Mouse (Mus musculus): ENCODE measurements around the gene Krt28.

Gene Krt28

GRCm38 (mm10) chr11:99374803-99375202, at the start of gene Krt28:
TSS of gene Krt28 (minus strand) at chr11:99374903.
- no peak for DNase-seq (ENCODE audit: low read depth, low spot score)

GRCm38 (mm10) chr11:99422159-99422558, 47.5 kb upstream of the Krt28 start, which contains the start of gene Krt12:
TSS of gene Krt12 (minus strand) at chr11:99422259.
- no peak for DNase-seq (ENCODE audit: low read depth, low spot score)

- DNase-seq (ENCODE audit: low read depth, low spot score): no peak
Observed at GRCm38 (mm10) chr11:99420586-99420985, 45.9 kb upstream of the Krt28 start.

GRCm38 (mm10) chr11:99417819-99418218, 43.1 kb upstream of the Krt28 start:
- DNase-seq (ENCODE audit: low read depth, low spot score): no peak

DNA sequence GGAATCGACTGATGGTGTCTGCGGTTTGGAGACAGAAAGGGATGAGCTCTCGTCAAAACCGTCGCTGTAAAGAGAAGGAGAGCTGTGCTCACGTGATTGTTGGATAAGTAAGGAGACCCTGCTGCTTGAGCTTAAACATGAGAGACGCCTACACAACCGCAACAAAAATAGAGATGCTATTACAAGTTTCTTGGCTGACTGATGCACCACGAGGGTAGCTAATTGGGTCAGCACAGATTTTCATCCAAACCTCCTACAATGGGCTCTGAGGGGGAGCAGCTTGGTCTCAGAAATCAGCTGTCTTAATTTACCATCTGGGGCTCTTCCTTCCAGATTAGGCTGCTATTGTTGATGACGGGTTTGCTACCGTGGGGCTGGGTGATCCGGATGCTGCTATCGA, 42.2 kb upstream of the Krt28 start:
- no peak for DNase-seq (ENCODE audit: low read depth, low spot score)

DNA sequence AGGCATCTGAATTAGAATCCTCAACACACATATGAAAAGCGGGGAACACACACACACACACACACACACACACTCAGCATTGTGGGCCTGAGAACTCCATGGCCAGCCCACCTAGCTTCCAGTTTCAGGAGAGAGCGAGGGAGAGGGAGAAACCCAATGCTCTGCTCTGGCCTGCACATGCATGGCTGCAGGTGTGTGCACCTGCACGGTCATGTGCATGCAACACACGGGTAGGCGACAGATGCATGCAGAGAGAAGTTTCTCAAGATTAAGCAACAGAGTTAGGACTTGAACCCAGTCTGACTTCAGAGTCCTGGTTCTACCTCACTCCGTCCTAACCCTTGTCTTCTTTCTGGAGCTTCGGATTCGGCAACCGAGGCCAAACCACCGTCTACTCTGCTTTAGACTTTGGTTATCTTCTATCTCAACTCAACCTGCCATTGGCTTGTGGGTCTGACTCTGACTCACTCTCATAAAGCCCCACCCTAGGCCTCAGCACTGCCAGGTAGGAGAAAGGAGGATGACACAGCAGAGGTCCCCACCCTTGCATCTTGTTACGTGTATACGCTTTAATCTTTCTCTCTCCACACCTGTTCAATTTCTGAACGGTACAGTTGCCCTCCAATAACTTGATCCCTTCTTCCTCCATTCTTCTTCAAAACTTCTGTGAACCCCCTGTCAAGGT, 39.9 kb upstream of the Krt28 start:
- DNase-seq (ENCODE audit: low read depth, low spot score): no peak

DNA sequence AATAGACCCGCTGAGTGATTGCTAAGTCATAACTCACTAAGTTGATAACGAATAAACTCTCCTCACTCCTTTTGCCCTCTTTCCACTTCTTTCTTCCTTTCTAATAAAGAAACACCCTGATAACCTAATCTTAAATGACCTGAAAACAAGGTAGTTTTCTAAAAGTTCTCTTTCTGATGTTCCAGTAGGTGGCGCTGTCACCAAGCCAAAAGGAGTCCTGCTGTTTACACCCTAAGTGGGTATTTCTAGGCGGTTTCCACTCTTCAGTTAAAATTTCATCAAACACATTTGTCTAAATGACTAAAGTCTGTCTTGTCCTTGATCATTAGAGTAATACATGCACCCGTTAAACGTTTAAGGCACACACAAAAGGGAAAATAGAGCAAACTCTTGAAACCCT, 38.5 kb upstream of the Krt28 start:
- peak; percentile 15 for DNase-seq (ENCODE audit: low read depth, low spot score)

GRCm38 (mm10) chr11:99406186-99406585, 31.5 kb upstream of the Krt28 start:
- DNase-seq (ENCODE audit: low read depth, low spot score): no peak

DNA sequence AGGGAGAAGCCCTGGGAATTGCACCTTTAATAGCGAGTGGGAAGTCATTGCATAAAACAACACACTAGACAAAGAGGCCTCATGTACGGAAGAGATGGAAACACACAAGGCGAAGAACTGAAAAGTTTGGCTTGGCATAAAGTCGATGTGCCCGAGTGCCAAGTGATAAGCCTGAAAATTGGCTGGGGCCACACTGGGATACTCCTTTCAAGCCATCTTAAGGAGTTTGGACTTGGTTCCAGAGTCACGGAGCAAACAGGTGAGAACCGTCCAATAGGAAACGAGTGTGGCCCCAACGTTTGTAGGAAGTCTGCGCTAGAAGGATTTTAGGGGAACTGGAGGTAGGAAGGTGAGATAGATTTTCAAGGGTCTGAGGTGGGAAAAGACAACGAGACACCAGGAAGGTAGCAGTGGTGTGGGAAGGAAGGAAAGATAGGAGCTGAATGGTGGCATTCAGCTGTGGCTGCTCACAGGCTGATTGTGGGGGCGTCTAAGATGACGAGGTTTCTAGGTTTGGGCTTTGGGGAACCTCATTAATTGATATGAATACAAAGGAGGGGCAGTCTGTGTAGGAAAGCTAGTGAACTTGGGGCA, 25.4 kb upstream of the Krt28 start:
- no peak for DNase-seq (ENCODE audit: low read depth, low spot score)

GRCm38 (mm10) chr11:99398832-99399231, 24.1 kb upstream of the Krt28 start:
- DNase-seq (ENCODE audit: low read depth, low spot score): no peak

DNA sequence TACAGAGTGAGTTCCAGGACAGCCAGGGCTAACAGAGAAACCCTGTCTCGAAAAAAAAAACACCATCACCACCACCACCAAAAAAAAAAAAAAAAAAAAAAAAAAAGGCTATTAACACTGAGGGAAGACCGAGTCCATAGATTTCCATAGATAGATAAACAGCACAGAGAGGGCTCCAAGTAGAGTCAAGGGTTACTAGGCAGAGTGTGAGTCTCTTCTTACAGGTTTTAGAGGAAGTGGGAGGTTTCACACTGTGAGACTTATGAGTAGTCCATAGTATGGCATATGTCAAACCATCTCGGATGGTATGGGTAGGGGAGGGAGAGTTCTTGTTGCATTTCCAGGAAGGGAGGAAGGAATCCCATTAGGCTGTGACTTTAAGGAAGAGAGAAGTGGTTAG, 23.4 kb upstream of the Krt28 start:
- DNase-seq (ENCODE audit: low read depth, low spot score): no peak

DNA sequence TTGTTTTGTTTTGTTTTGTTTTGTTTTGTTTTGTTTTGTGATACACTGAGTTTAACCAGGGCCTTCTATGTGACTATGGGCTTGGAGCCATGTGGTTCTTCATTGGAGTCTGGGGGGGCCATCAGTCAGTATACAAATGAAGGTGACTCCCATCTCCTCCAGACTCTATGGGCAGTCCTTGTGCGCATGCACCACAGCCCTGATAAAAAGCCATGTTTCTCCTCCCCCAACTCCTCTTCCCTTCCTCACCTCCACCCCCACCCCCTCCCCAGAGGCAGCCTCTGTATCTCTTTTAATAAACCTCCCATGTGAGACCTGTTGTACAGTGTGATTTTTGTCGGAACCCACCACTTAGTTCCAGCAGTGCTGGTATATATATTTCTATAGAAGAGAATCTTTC, 22.0 kb upstream of the Krt28 start:
- no peak for DNase-seq (ENCODE audit: low read depth, low spot score)

DNA sequence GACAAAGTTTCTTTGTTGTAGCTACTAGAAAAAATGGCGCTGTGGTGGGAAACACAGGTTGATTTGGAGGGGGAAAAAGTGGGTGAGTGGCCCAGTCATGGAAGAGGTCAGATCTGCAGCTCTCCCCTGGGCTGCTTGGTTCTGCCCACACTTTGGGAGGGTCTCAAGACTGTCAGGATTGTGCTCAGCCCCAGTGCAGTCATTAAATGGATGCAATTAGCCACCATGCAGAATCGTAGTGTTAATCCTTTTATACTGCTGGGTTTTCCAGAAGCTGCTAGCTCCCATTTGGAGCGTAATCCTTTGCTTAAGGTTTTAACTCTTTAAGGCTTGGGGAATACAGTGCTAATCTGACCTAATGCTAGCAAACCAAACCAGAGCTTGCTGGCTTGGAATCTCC, 21.3 kb upstream of the Krt28 start:
- no peak for DNase-seq (ENCODE audit: low read depth, low spot score)

- DNase-seq (ENCODE audit: low read depth, low spot score): no peak
Observed at GRCm38 (mm10) chr11:99392492-99392891, 17.8 kb upstream of the Krt28 start.

GRCm38 (mm10) chr11:99391375-99391774, 16.7 kb upstream of the Krt28 start:
- DNase-seq (ENCODE audit: low read depth, low spot score): no peak

- no peak for DNase-seq (ENCODE audit: low read depth, low spot score)
Observed at GRCm38 (mm10) chr11:99390866-99391265, 16.2 kb upstream of the Krt28 start.

- no peak for DNase-seq (ENCODE audit: low read depth, low spot score)
Observed at GRCm38 (mm10) chr11:99389264-99389663, 14.6 kb upstream of the Krt28 start, which contains the start of gene Krt10. TSS of gene Krt10 (minus strand) at chr11:99389364.

DNA sequence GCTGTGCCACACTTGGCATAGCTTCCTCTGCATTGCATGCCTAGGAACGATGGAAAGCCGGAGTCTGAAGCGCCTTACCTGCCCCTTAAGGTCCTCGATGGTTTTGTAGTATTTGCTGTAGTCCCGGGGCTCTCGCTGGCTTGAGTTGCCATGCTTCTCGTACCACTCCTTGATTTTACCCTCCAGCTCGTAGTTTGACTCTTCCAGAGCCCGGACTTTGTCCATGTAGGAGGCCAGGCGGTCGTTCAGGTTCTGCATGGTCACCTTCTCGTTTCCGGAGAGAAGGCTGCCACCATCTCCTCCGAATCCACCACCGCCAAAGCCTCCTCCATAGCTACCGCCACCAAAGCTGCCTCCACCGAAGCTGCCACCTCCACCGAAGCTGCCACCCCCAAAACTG, 14.0 kb upstream of the Krt28 start:
- no peak for DNase-seq (ENCODE audit: low read depth, low spot score)

GRCm38 (mm10) chr11:99385813-99386721, 11.4 kb upstream of the Krt28 start:
- peak; percentile 69 for DNase-seq (ENCODE audit: low read depth, low spot score)

- peak; percentile 66 for DNase-seq (ENCODE audit: low read depth, low spot score)
Observed at GRCm38 (mm10) chr11:99379568-99379967, 4.9 kb upstream of the Krt28 start.

GRCm38 (mm10) chr11:99369853-99370451, 4.8 kb downstream of the Krt28 start:
- no peak for DNase-seq (ENCODE audit: low read depth, low spot score)

DNA sequence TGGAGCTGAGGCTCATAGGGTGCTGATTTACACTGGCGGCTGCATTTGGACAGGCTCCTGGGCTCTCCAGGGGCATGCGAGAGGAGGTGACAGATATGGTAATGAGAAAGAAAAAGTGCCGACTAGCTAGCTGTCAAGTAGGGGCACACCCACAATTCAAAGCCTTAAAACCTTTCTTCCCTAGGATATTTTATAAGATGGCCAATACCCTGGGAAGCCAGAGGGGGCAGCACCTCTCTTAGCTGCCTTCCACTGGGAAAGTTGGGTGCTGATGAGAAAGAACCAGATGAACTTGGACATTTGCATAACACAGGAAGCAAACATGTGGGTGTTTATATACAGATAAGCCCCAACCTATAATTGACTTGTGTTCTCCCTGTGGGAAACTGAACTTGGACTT, 5.5 kb downstream of the Krt28 start:
- DNase-seq (ENCODE audit: low read depth, low spot score): no peak

All from retina, adult 2 months (tissue).